Mouse (Mus musculus) testis, adult 2 months (tissue): ENCODE measurements around the gene Gamt. TPM values are rescaled to one million over a fixed set of nuclear protein-coding genes. Genes with fewer than 3 reads are reported as not detected.

ENCODE experiments used
- H3K27ac ChIP-seq: fragments of 200-500 bp; 2 replicates; pipeline ENCODE4 v1.5.1; 2012; ENCODE audit warnings: low read depth, low read length; ENCODE audit not compliant: control insufficient read depth, insufficient read depth
- H3K27me3 ChIP-seq: fragments of 200-500 bp; 2 replicates; pipeline ENCODE4 v1.6.1; 2012; ENCODE audit warnings: mild to moderate bottlenecking, low read length, moderate library complexity; ENCODE audit not compliant: control insufficient read depth, insufficient read depth
- H3K36me3 ChIP-seq: fragments of 200-500 bp; 2 replicates; pipeline ENCODE4 v1.6.1; 2012; ENCODE audit warnings: mild to moderate bottlenecking, low read length; ENCODE audit not compliant: control insufficient read depth, insufficient read depth
- H3K4me1 ChIP-seq: fragments of 200-500 bp; 2 replicates; pipeline ENCODE4 v1.6.1; 2012; ENCODE audit warnings: low read length; ENCODE audit not compliant: control insufficient read depth, insufficient read depth
- H3K4me3 ChIP-seq: fragments of 200-500 bp; 2 replicates; pipeline ENCODE4 v1.5.1; 2012; ENCODE audit warnings: low read depth, mild to moderate bottlenecking, low read length, moderate library complexity, mixed read lengths; ENCODE audit not compliant: control insufficient read depth
- CTCF ChIP-seq: fragments of 200-500 bp; IDR thresholded peaks from 2 replicates; pipeline ENCODE4 v1.5.1; 2012; ENCODE audit warnings: low read depth, mild to moderate bottlenecking, inconsistent platforms, low read length, moderate library complexity; ENCODE audit not compliant: control insufficient read depth, insufficient read depth, insufficient replicate concordance
- POLR2A ChIP-seq: fragments of 200-500 bp; IDR thresholded peaks from 2 replicates; pipeline ENCODE4 v1.6.1; 2012; ENCODE audit warnings: low read depth, mild to moderate bottlenecking, inconsistent platforms, low read length, moderate library complexity; ENCODE audit not compliant: control insufficient read depth
- polyA plus RNA-seq: library from polyadenylated mRNA; depleted of rRNA; stranded (reverse); fragments of >200 nt; gene quantifications from 2 replicates; pipeline ENCODE4 v1.2.3, GENCODE M21; 2012

Gene Gamt
- polyA plus RNA-seq, 1 experiment, result 38.5 TPM

DNA sequence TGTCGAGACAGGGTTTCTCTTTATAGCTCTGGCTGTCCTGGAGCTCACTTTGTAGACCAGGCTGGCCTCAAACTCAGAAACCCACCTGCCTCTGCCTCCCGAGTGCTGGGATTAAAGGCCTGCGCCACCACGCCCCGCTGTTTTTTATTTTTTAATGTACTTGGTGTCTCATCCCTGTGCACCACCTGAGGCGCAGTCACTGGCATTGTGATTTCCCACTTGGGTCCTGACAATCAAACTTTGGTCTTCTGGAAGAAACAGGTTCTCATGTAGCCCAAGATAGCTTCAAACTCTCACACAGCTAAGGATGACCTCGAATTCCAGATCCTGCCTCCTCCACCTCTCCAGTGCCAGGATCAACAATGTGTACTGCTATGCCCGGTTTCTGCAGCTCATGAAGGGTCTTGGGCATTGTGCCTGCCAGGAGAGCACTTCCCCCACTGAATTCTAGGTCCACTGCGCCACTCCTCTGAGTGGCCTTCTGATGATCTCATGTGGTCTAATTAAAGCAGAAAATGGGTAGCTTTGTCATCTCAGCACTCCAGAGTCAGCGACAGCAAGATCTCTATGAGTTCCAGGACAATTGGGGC is 2.1 kb upstream of the Gamt start:
- Histone ChIP-seq H3K27ac (no peak overlapping the region), H3K36me3 (no peaks in the 10 kb centered on the region), H3K27me3 (no peaks in the 10 kb centered on the region), H3K4me3 (no peak overlapping the region), H3K4me1 (peaks cover 19% of the 10 kb centered on the region)
- TF ChIP-seq CTCF (no peak), POLR2A (no peak)

- no peaks in the 10 kb centered on the region for H3K27me3 ChIP-seq
- no peak overlapping the region for H3K27ac ChIP-seq
- TF ChIP-seq POLR2A, result no peak
- no peak for TF ChIP-seq CTCF
- no peaks in the 10 kb centered on the region for H3K36me3 ChIP-seq
- no peak overlapping the region for H3K4me3 ChIP-seq
- H3K4me1 ChIP-seq, result peaks cover 19% of the 10 kb centered on the region
Measured at GRCm38 (mm10) chr10:80262169-80262568, 1.4 kb upstream of the Gamt start.

GRCm38 (mm10) chr10:80261585-80261968 is 765 bp upstream of the Gamt start:
- peak overlapping the region; percentile 83 for H3K4me3 ChIP-seq
- H3K27me3 ChIP-seq, result no peaks in the 10 kb centered on the region
- peak overlapping the region; percentile 84 for H3K27ac ChIP-seq
- H3K4me1 ChIP-seq, result peaks cover 19% of the 10 kb centered on the region
- no peaks in the 10 kb centered on the region for H3K36me3 ChIP-seq
- TF ChIP-seq POLR2A (no peak), CTCF (no peak)

DNA sequence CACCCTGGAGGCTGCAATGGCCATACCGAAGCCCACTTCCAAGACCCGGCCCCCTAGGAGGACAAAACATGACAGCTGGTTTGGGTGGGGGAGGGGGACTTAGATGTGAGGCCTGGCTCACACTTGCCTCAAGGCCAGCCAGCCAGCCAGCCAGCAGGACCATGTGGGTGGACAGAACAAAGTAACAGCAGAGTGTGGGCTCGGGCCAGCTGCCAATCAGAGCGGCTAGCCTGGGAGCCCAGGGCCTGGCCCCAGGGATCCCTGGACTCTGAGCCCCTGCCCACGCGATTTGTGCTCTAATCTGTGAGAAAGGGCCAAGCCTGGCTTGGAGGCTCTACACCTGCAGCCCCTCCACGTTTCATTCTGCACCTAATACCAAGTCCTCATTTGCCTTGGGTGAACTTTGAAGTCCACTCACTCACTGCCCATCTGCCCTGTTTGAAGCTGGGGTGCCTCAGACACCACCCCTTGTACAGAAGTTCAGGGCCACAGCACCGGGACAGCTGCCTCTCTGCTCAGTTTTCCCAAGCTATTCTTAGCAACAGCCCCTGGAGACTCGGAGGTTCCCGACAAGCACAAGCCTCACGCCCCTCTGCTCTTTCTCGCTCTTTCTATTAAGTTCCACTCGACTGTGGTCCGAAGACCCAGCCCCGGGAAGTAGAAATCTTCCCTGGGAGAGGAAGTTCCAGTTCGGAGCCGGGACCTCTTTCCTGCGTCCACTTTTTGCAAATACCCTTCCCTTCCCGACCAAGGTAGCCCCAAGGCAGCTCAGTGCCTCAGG is 761 bp downstream of the Gamt start:
- Histone ChIP-seq H3K27me3 (no peaks in the 10 kb centered on the region), H3K36me3 (no peaks in the 10 kb centered on the region; the same call in 1 of the 2 replicates), H3K4me3 (peak overlapping the region; percentile 83), H3K27ac (peak overlapping the region; percentile 90), H3K4me1 (peaks cover 19% of the 10 kb centered on the region)
- TF ChIP-seq POLR2A, result no peak; the same call in 1 of the 2 replicates
- TF ChIP-seq CTCF, result no peak

DNA sequence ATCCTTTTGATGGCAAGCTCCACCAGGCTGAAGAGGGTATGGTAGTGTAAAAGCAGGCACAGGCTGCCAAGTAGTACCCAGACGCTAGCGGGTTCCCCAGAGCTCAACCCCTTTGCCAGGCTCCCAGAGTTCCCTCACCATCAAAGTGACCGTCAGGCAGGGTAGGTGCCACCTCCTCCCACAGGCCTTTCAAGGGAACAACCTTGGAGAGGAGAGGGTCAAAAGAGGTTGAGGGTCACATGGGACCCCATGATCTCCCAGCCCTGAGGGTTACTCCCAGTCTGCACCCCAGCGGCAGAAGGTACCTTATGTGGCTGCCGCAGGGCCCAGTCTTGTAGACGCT is 1.4 kb downstream of the Gamt start:
- Histone ChIP-seq H3K4me1 (peaks cover 19% of the 10 kb centered on the region), H3K36me3 (no peaks in the 10 kb centered on the region; the same call in 1 of the 2 replicates), H3K4me3 (peak overlapping the region; percentile 5), H3K27ac (peak overlapping the region; percentile 16; the same call in 1 of the 2 replicates), H3K27me3 (no peaks in the 10 kb centered on the region)
- TF ChIP-seq CTCF, result no peak
- no peak for TF ChIP-seq POLR2A

GRCm38 (mm10) chr10:80258752-80259462 is 1.9 kb downstream of the Gamt start:
- no peak overlapping the region; the same call in 1 of the 2 replicates for H3K4me3 ChIP-seq
- TF ChIP-seq POLR2A (no peak), CTCF (no peak)
- H3K27me3 ChIP-seq, result no peaks in the 10 kb centered on the region
- H3K4me1 ChIP-seq, result peaks cover 19% of the 10 kb centered on the region
- H3K27ac ChIP-seq, result peak overlapping the region; percentile 16; the same call in 1 of the 2 replicates
- H3K36me3 ChIP-seq, result no peaks in the 10 kb centered on the region; the same call in 1 of the 2 replicates

DNA sequence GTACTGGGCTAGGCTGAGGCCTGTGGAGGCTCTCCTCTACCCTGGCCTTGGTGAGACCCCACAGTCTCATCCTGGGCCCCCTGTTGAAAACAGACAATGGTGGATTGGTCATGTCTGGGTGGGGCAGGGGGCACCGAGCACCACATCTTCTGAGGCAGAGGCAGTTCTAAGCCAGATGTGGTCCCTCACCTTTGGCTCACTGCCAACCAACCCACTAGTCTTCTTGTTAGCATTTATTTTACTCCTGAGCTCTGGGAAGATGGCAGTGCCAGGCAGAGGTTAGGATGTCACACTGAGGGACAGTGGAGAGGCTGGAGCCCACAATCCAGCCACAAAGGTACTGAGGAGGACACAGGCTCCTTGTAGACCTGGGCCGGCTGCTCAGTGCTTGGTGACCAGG is 2.9 kb downstream of the Gamt start:
- Histone ChIP-seq H3K27me3 (no peaks in the 10 kb centered on the region), H3K27ac (no peak overlapping the region), H3K36me3 (no peaks in the 10 kb centered on the region; the same call in 1 of the 2 replicates), H3K4me3 (no peak overlapping the region), H3K4me1 (peaks cover 19% of the 10 kb centered on the region)
- TF ChIP-seq CTCF (no peak), POLR2A (no peak)
